Mouse (Mus musculus) pancreas, adult 10 weeks (tissue): ENCODE data around the gene Serpinf1. TPM values are rescaled to one million over a fixed set of nuclear protein-coding genes. Genes with fewer than 3 reads are reported as not detected.

Experiments used
- polyA plus RNA-seq: library from polyadenylated mRNA; stranded (reverse); fragments of 350-450 nt; fragmentation: Illumina TruSeq; extraction: RNeasy Lipid Tissue Mini Kit (QIAGEN cat#74804); gene quantifications from one replicate; pipeline ENCODE4 v1.2.3, GENCODE M21; 2015; ENCODE audit warnings: low read depth, low replicate concordance; ENCODE audit not compliant: insufficient read depth

Serpinf1 gene
- polyA plus RNA-seq, result 27.5 TPM

GRCm38 (mm10) chr11:75422013-75422792, at the start of gene Serpinf1:
TSS of gene Serpinf1 (minus strand) at chr11:75422701.

GRCm38 (mm10) chr11:75460844-75461742, 38.6 kb upstream of the Serpinf1 start, which contains the start of gene Tlcd2:
TSS of gene Tlcd2 (plus strand) at chr11:75461715.

GRCm38 (mm10) chr11:75453991-75454930, 31.8 kb upstream of the Serpinf1 start, which contains the start of gene Wdr81:
TSS of gene Wdr81 (minus strand) at chr11:75454717.

GRCm38 (mm10) chr11:75439363-75439762, 16.9 kb upstream of the Serpinf1 start, which contains the start of gene Serpinf2:
TSS of gene Serpinf2 (minus strand) at chr11:75439591.

Other genes starting within 250 kb of the Serpinf1 start
- 6.6 TPM for gene Ovca2, start 243.9 kb downstream of the Serpinf1 start, polyA plus RNA-seq
- 2.3 TPM for gene Dph1, start 231.5 kb downstream of the Serpinf1 start, polyA plus RNA-seq
- gene Rtn4rl1, start 228.9 kb downstream of the Serpinf1 start, polyA plus RNA-seq, result 1.3 TPM
- 5.0 TPM for gene Rpa1, start 74.4 kb downstream of the Serpinf1 start, polyA plus RNA-seq
- 1.5 TPM for gene Smyd4, start 74.3 kb downstream of the Serpinf1 start, polyA plus RNA-seq
- gene Serpinf2, start 16.9 kb upstream of the Serpinf1 start, polyA plus RNA-seq, result 0.37 TPM
- 5.2 TPM for gene Wdr81, start 32.0 kb upstream of the Serpinf1 start, polyA plus RNA-seq
- 2.0 TPM for gene Tlcd2, start 39.0 kb upstream of the Serpinf1 start, polyA plus RNA-seq
- gene Prpf8, start 64.1 kb upstream of the Serpinf1 start, polyA plus RNA-seq, result 17.1 TPM
- 2.5 TPM for gene Rilp, start 87.4 kb upstream of the Serpinf1 start, polyA plus RNA-seq
- gene Scarf1, start 90.8 kb upstream of the Serpinf1 start, polyA plus RNA-seq, result 5.9 TPM
- gene Slc43a2, start 109.0 kb upstream of the Serpinf1 start, polyA plus RNA-seq, result 5.1 TPM
- 16.2 TPM for gene Pitpna, start 165.4 kb upstream of the Serpinf1 start, polyA plus RNA-seq
- 16.0 TPM for gene Inpp5k, start 208.3 kb upstream of the Serpinf1 start, polyA plus RNA-seq
- 28.2 TPM for gene Myo1c, start 227.8 kb upstream of the Serpinf1 start, polyA plus RNA-seq